Mouse (Mus musculus) ES-E14 (cell line): Measurements from ENCODE around the gene Kif18a. TPM values are rescaled to one million over a fixed set of nuclear protein-coding genes. Genes with fewer than 3 reads are reported as not detected.

ENCODE experiments used
- DNase-seq: peaks from one replicate; pipeline ENCODE4 v3.0.0-alpha.2; 2013; ENCODE audit warnings: low read depth, low spot score
- H3K27ac ChIP-seq: 2 replicates; pipeline ENCODE4 v1.5.1; 2012; ENCODE audit warnings: low read depth, mild to moderate bottlenecking, low read length, moderate library complexity, mixed read lengths; ENCODE audit not compliant: poor library complexity, insufficient read depth, severe bottlenecking
- H3K36me3 ChIP-seq: 2 replicates; pipeline ENCODE4 v1.6.1; 2012; ENCODE audit warnings: mild to moderate bottlenecking, low read length, moderate library complexity, mixed read lengths; ENCODE audit not compliant: control insufficient read depth, poor library complexity, insufficient read depth, severe bottlenecking
- H3K4me1 ChIP-seq, 2 experiments: fragments of 150-350 bp in 1 of 2; sonication (generic) in 1 of 2; 2 replicates each; pipeline ENCODE4 v1.6.1; 2012; ENCODE audit warnings: low read length in 2 of 2, mild to moderate bottlenecking in 1 of 2, mixed read lengths in 1 of 2; ENCODE audit not compliant: control insufficient read depth in 2 of 2, insufficient read depth in 2 of 2, poor library complexity in 1 of 2
- H3K4me3 ChIP-seq, 2 experiments: fragments of 150-350 bp in 1 of 2; sonication (generic) in 1 of 2; 2 replicates each; pipeline ENCODE4 v1.5.1; 2012; ENCODE audit warnings: low read length in 2 of 2, low read depth in 1 of 2, mild to moderate bottlenecking in 1 of 2, mixed read lengths in 1 of 2; ENCODE audit not compliant: insufficient read depth in 1 of 2, poor library complexity in 1 of 2, severe bottlenecking in 1 of 2
- H3K9ac ChIP-seq: 2 replicates; pipeline ENCODE4 v1.6.1; 2012; ENCODE audit warnings: low read depth, mild to moderate bottlenecking, low read length, mixed read lengths; ENCODE audit not compliant: poor library complexity, insufficient read depth, severe bottlenecking
- H3K9me3 ChIP-seq: fragments of 150-350 bp; sonication (generic); 2 replicates; pipeline ENCODE4 v1.6.1; 2012; ENCODE audit warnings: low read depth, mild to moderate bottlenecking, low read length; ENCODE audit not compliant: control insufficient read depth, insufficient read depth
- CHD2 ChIP-seq: IDR thresholded peaks from 2 replicates; pipeline ENCODE4 v1.6.1; 2014; ENCODE audit warnings: mild to moderate bottlenecking, low read depth, low read length, inconsistent platforms
- HCFC1 ChIP-seq: IDR thresholded peaks from 2 replicates; pipeline ENCODE4 v1.6.1; 2012; ENCODE audit warnings: low read length, inconsistent platforms, borderline replicate concordance; ENCODE audit not compliant: insufficient read depth
- MAFK ChIP-seq: IDR thresholded peaks from 2 replicates; pipeline ENCODE4 v1.6.1; 2014; ENCODE audit warnings: mild to moderate bottlenecking, low read depth, low read length, inconsistent platforms; ENCODE audit not compliant: insufficient read depth
- ZC3H11A ChIP-seq: IDR thresholded peaks from 2 replicates; pipeline ENCODE4 v1.6.1; 2012; ENCODE audit warnings: low read depth, mild to moderate bottlenecking, inconsistent platforms, low read length, borderline replicate concordance
- ZNF384 ChIP-seq: IDR thresholded peaks from 2 replicates; pipeline ENCODE4 v1.6.1; 2012; ENCODE audit warnings: low read depth, low read length, inconsistent platforms
- in situ Hi-C, 2 experiments: fragments of 600-800 bp; cut with MboI; formaldehyde crosslinking; loops; one replicate each; pipeline ENCODE4 v1.15.1; 2025; ENCODE audit warnings: low sequenced_read_pairs in 2 of 2, inconsistent platforms in 1 of 2; ENCODE audit not compliant: unreplicated experiment in 2 of 2
- total RNA-seq: library from RNA; depleted of rRNA; stranded (reverse); fragments of 300-350 nt; gene quantifications from 2 replicates; pipeline ENCODE4 v1.2.3, GENCODE M21; 2012; rRNA removed

The Kif18a gene
- total RNA-seq, 1 experiment, result 26.9 TPM

GRCm38 (mm10) chr2:109374881-109375280, 94.3 kb downstream of the Kif18a start:
- Histone ChIP-seq H3K9ac (no peak overlapping the region), H3K36me3 (no peaks in the 10 kb centered on the region), H3K4me3 (no peak overlapping the region), H3K4me1 (no peaks in the 10 kb centered on the region), H3K9me3 (no peaks in the 10 kb centered on the region), H3K27ac (no peak overlapping the region)
- in situ Hi-C loops, result no loop called here
- no peak for TF ChIP-seq ZNF384
- no peak for TF ChIP-seq ZC3H11A
- no peak for TF ChIP-seq CHD2
- TF ChIP-seq MAFK, result no peak
- no peak for TF ChIP-seq HCFC1
- DNase-seq, result no peak

- TF ChIP-seq MAFK (no peak), HCFC1 (no peak), ZNF384 (no peak), ZC3H11A (no peak)
- Histone ChIP-seq H3K9me3 (no peaks in the 10 kb centered on the region), H3K27ac (no peak overlapping the region), H3K4me3 (no peak overlapping the region), H3K36me3 (no peaks in the 10 kb centered on the region), H3K4me1 (no peaks in the 10 kb centered on the region), H3K9ac (no peak overlapping the region)
- no peak for DNase-seq
- in situ Hi-C loops, result no loop called here
Observed at GRCm38 (mm10) chr2:109384019-109384418, 103.5 kb downstream of the Kif18a start.

GRCm38 (mm10) chr2:109386211-109386610, 105.7 kb downstream of the Kif18a start:
- DNase-seq, result no peak

GRCm38 (mm10) chr2:109388733-109389132, 108.2 kb downstream of the Kif18a start:
- no peaks in the 10 kb centered on the region for H3K36me3 ChIP-seq
- H3K9ac ChIP-seq, result no peak overlapping the region
- H3K9me3 ChIP-seq, result no peaks in the 10 kb centered on the region
- in situ Hi-C loops, result no loop called here
- H3K4me3 ChIP-seq, result no peak overlapping the region
- TF ChIP-seq CHD2, result no peak
- TF ChIP-seq MAFK, result no peak
- no peak for TF ChIP-seq ZC3H11A
- TF ChIP-seq HCFC1, result no peak
- no peak overlapping the region for H3K27ac ChIP-seq
- no peaks in the 10 kb centered on the region for H3K4me1 ChIP-seq
- DNase-seq, result no peak

More at GRCm38 (mm10) chr2:109386211-109386610, 105.7 kb downstream of the Kif18a start:
- H3K4me1 ChIP-seq, result no peaks in the 10 kb centered on the region
- no peaks in the 10 kb centered on the region for H3K36me3 ChIP-seq
- H3K9ac ChIP-seq, result no peak overlapping the region
- in situ Hi-C loops, result no loop called here
- no peak overlapping the region for H3K4me3 ChIP-seq
- no peaks in the 10 kb centered on the region for H3K9me3 ChIP-seq
- TF ChIP-seq ZC3H11A (no peak), MAFK (no peak), CHD2 (no peak), ZNF384 (no peak), HCFC1 (no peak)
- no peak overlapping the region for H3K27ac ChIP-seq

- H3K4me3 ChIP-seq, result no peak overlapping the region
Observed at GRCm38 (mm10) chr2:109389977-109390376, 109.4 kb downstream of the Kif18a start.

More at GRCm38 (mm10) chr2:109389977-109390376, 109.4 kb downstream of the Kif18a start:
- Histone ChIP-seq H3K9me3 (no peaks in the 10 kb centered on the region), H3K27ac (no peak overlapping the region), H3K9ac (no peak overlapping the region), H3K36me3 (no peaks in the 10 kb centered on the region), H3K4me1 (no peaks in the 10 kb centered on the region)
- TF ChIP-seq ZC3H11A, result no peak
- no peak for TF ChIP-seq MAFK
- TF ChIP-seq HCFC1, result no peak
- no peak for TF ChIP-seq CHD2
- TF ChIP-seq ZNF384, result no peak
- in situ Hi-C loops, result no loop called here
- no peak for DNase-seq

Other genes starting within 250 kb of the Kif18a start
- 2.5 and 2.9 TPM in 2 replicates for gene Mettl15, start within 50 bp of the Kif18a start, total RNA-seq